In genomic region chr6:58927881-58928280, GRCm38 (mm10) we compare ENCODE assay signal across 10 mouse cellular contexts. TPM values are rescaled to one million over a fixed set of nuclear protein-coding genes. Genes with fewer than 3 reads are reported as not detected.
DNase-seq lines count a peak whose midpoint lies in the region; ATAC-seq lines count a peak whose summit lies in the region.
"Had no signal": no experiment of that assay in that cellular context is flagged by ENCODE, and none has a peak within 500 bp of the region (broad histone marks: within the 10 kb centered on the region; RNA-seq: fewer than 3 reads in every experiment).

No protein-coding gene starts in this region.

- H3K4me2 ChIP-seq in forebrain, embryonic 13.5 days = no peak overlapping the region

- H3K27me3 ChIP-seq in forebrain, embryonic 13.5 days = no peaks in the 10 kb centered on the region

- peaks cover 13% of the 10 kb centered on the region for H3K4me1 ChIP-seq in forebrain, embryonic 13.5 days

- no peak overlapping the region for H3K27ac ChIP-seq in forebrain, embryonic 13.5 days

- DNase-seq in left cerebral cortex, postnatal 4 days = peak; percentile 27
- DNase-seq in left cerebral cortex, postnatal 10 days (ENCODE audit: extremely low spot score in 1 of 2, low spot score in 2 of 2) = no peak
- peak; percentile 85 for DNase-seq in cerebellum, adult 11-12 months
- DNase-seq in gastrocnemius, adult 8-10 months (ENCODE audit: low spot score in 2 of 2) = peak; percentile 46 to 73
- peak; percentile 35 for DNase-seq in heart, postnatal 25 days (ENCODE audit: low spot score)
- no peak for DNase-seq in embryo, embryonic 10.5 days (ENCODE audit: low spot score)
- DNase-seq in neural tube, embryonic 10.5 days (ENCODE audit: extremely low spot score, low spot score) = no peak
- DNase-seq: right cerebral cortex, adult 18-20 months had no signal

- intact Hi-C loops in left cerebral cortex, postnatal 4 days (cut with DNase I) = no loop called here
- intact Hi-C loops in left cerebral cortex, postnatal 10 days (cut with DNase I) = no loop called here
- intact Hi-C loops in heart, postnatal 25 days (cut with DNase I) = loop anchor here (5.0 kb wide), 1 partner anchor 94 kb away; the partner anchor contains the start of gene Fam13a

- no peaks in the 10 kb centered on the region for H3K36me3 ChIP-seq in forebrain, embryonic 13.5 days (ENCODE audit: poor library complexity, severe bottlenecking)

- no peak overlapping the region for H3K4me3 ChIP-seq in forebrain, embryonic 13.5 days

- WGBS in forebrain, embryonic 13.5 days = 58% methylated on average over 2 of the region's 2 CpGs

- ATAC-seq in forebrain, embryonic 13.5 days = no peak

- H3K9me3 ChIP-seq in forebrain, embryonic 13.5 days (replicated peaks) = no peaks in the 10 kb centered on the region

- H3K9ac ChIP-seq in forebrain, embryonic 13.5 days = no peak overlapping the region

RNA-seq across cellular contexts. Expression of gene Nap1l5, which starts 21.0 kb away (rescaled TPM):
- 10 to 100 TPM; 53.5 to 90.9 TPM for total RNA-seq in left cerebral cortex, postnatal 4 days (2021)
- 100 to 1,000 TPM; 190 to 217 TPM for total RNA-seq in left cerebral cortex, postnatal 10 days (2021)
- total RNA-seq in gastrocnemius, adult 8-10 months (2022) = under 1 TPM in 3 of 4 experiments, not detected in 1; 0.17 to 0.40 (median 0.34) TPM
- total RNA-seq in heart, postnatal 25 days (2021) = under 1 TPM; 0.52 to 0.92 TPM
- polyA plus RNA-seq in forebrain, embryonic 13.5 days (2015; fragmentation: Nextera tagmentation; extraction: Ambion mirVana) = 49.1 and 52.6 TPM in 2 replicates
- total RNA-seq: granulocyte monocyte progenitor cell, adult 5-6 weeks had no signal

Comparison
In these comparisons a context has a peak if more than half of its experiments do, and no peak if none do; other contexts are left out.
1. DNase-seq: peak in left cerebral cortex, postnatal 4 days (single experiment), cerebellum, adult 11-12 months (single experiment), gastrocnemius, adult 8-10 months (2 of 2) and heart, postnatal 25 days (single experiment); none in left cerebral cortex, postnatal 10 days (0 of 2), embryo, embryonic 10.5 days (single experiment) and neural tube, embryonic 10.5 days (single experiment).
2. RNA of gene Nap1l5, which starts 21.0 kb away (total RNA-seq): 190 to 217 TPM in left cerebral cortex, postnatal 10 days and 53.5 to 90.9 TPM in left cerebral cortex, postnatal 4 days; 0.52 to 0.92 TPM in heart, postnatal 25 days and 0.17 to 0.40 TPM in gastrocnemius, adult 8-10 months; every median in the first group is over 10 times any median in the second.